Mouse (Mus musculus) MN1 (cell line): ENCODE results near the gene Anxa5.

Experiments
- DNase-seq: peaks from one replicate; pipeline ENCODE4 v3.0.0-alpha.2; 2016; ENCODE audit warnings: low spot score

The Anxa5 gene

DNA sequence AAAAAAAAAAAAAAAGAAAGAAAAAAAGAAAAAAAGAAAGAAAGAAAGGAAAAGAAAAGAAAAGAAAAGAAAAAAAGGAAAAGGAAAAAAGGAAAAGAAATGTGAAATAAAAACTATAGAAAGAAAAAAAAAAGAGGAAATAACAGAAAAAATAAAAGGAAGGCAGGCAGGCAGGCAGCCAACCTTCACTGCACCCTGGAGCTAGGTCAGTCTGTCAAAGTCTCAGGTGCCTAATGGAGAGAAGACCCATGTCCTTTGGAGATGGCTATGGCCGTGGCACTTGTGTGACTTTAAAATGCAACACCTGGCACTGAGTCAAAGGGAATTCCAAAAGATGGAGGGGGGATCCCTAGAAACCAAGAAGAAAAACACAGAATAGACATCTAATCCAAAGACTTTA lies 12.7 kb upstream of the Anxa5 start:
- no peak for DNase-seq

DNA sequence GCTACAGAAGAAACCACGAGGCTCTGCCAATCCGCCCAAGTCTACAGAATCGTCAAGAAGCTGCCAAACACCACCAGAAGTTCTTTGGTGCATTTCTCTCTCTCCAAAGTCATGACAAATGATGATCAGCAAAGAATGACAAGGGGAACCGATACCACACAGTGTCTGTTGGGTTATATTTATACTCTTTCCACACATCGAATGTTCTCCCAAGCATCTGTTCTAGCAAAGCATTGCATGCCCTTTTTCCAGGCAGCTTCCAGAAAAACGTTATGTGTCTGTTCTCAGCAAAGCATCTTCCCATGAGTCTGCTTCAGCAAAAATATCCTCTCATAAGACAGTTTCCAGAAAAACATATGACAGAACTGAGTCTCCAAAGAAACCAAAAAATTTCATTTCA lies 11.2 kb upstream of the Anxa5 start:
- DNase-seq, result no peak

GRCm38 (mm10) chr3:36486176-36486575 lies 10.5 kb upstream of the Anxa5 start:
- DNase-seq, result no peak

DNA sequence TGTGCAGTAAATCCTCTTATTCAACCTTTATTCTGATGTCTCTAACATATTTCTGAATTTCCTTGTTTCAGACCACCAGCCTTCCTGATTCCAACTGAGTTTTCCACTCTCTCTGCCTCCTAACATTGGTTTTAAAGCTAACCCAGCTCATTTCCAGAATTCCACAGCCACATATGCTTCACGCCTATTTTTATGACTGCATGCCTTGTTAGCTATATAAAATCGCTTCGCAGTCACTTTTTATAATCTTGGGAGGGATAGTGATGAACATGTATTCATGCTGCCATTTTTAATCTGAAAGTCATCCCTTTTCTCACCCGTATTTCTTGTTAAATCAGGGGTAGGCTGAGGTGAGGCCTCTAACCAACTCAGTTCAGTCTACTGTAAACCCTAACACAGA lies 8.6 kb upstream of the Anxa5 start:
- DNase-seq, result no peak

GRCm38 (mm10) chr3:36482940-36483339 lies 7.2 kb upstream of the Anxa5 start:
- DNase-seq, result no peak

- DNase-seq, result peak; percentile 74
Measured at GRCm38 (mm10) chr3:36481776-36482193, 6.1 kb upstream of the Anxa5 start.

GRCm38 (mm10) chr3:36480486-36480885 lies 4.8 kb upstream of the Anxa5 start:
- DNase-seq, result no peak

GRCm38 (mm10) chr3:36478776-36479175 lies 3.1 kb upstream of the Anxa5 start:
- no peak for DNase-seq

GRCm38 (mm10) chr3:36476261-36477155 lies 814 bp upstream of the Anxa5 start:
- no peak for DNase-seq

DNA sequence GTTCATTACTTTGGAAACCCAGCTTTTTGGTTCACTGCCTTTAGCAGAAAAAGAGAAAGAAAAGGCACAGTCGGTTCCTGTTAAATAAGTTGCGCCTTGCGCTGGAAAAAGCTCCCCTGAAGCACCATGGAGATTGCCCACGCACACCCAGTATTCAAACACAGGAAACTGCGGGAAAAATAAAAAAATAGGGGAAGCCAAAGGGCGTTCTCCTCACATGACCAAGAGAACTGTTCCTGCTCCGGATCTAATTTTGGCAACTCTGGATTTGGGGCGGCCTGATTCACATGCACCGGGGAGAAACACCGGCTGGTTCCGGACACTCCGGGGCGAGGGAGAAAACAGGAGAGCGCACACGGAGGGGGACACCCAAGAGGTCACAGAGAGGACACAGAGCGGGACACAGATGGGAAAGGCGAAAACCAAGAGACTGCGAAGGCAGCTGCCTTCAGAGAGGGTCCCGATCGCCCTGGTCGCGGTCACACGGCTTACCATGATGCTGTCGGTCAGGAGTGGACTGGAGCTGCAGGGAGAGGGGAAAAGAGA lies 683 bp downstream of the Anxa5 start:
- peak; percentile 41 for DNase-seq

DNA sequence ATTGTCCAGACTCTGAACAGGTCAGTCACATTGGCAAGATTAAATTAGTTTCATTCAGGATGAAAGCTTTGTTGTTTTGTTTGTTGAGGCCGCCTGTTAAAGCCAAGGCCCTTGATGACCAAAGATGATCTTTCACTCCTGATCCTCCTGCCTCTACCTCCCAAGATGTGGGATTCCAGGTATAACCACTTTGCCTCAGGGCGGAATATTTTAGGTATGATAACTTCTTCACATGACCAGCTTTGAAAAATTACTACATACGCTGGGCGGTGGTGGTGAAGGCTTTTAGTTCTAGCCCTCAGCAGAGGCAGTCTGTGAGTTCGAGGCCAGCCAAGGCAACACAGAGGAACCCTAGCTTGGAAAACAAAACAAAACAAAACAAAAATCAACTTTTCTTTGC lies 1.3 kb downstream of the Anxa5 start:
- DNase-seq, result no peak

DNA sequence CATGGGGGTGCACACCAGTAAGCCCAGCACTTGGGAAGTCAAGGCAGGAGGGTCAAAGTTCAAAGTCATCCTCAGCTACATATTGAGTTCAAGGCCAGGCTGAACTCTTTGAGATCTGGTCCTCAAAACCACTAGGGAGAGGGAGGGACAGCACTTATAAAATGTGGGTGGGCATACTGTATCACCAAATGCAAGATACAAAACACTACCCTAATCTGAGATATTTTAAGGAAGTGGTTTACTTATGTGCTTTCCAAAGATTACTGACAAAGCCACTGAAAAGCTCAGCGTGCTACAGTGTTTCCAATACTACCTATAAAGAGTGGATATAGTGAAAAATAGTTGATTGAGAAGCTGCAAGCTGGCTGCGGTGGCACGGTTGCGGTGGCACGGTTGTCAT lies 2.5 kb downstream of the Anxa5 start:
- DNase-seq, result no peak

DNA sequence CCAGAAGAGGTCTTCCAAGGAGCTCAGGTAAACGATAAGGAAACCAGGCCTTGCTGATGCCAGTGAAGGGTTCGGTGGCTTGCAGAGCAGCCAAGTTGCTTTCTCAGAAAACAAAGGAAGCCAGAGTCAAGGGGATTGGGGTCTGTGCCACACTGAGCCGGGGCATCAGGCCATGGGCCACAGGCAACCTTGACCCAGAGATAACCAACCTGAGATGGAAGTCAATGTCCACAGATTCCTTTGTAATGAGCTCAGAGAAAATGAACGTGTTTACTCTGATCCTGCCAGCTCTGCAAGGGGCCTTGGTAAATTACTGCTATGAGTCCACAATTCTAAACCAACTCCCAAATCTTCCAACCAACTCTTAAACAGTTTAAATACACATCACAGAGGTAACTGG lies 3.8 kb downstream of the Anxa5 start:
- no peak for DNase-seq

- peak; percentile 22 for DNase-seq
Measured at GRCm38 (mm10) chr3:36468871-36469270, 6.8 kb downstream of the Anxa5 start.

DNA sequence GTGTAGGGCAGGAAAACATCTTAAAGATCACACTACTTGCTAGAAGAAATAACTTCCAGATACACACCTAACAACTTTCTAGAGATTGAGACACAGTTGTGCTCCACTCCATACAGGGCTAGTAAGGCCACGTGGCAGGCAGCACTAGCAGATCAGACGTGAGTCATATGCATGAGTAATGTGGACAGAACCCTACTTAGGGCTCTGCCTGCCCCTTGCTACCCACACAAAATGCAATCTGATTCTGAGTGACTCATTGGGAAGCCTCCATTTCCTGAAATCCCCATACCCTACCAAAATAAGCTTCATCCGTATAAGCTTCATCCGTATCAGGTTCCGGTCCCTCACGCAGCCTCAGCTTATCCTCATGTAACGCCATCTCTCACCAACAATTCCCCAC lies 8.1 kb downstream of the Anxa5 start:
- peak; percentile 78 for DNase-seq

- DNase-seq, result no peak
Measured at GRCm38 (mm10) chr3:36465538-36465937, 10.2 kb downstream of the Anxa5 start.

DNA sequence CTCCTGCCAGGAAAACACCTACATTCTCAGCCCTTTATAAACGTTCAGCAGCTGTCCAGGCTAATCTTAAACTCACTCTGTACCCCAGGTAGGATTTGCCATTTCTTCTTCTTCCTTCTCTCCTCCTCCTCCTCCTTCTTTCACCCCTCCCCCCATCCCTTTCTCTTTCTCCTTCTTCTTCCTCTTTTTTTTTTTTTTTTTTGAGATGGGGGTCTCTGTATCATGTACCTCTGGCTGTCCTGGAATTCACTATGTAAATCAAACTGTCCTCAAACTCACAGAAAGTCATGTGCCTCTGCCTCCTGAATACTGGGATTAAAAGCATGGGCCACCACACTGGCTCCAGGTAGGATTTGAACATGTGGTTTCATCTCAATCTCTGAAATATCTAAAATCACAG lies 13.3 kb downstream of the Anxa5 start:
- no peak for DNase-seq

DNA sequence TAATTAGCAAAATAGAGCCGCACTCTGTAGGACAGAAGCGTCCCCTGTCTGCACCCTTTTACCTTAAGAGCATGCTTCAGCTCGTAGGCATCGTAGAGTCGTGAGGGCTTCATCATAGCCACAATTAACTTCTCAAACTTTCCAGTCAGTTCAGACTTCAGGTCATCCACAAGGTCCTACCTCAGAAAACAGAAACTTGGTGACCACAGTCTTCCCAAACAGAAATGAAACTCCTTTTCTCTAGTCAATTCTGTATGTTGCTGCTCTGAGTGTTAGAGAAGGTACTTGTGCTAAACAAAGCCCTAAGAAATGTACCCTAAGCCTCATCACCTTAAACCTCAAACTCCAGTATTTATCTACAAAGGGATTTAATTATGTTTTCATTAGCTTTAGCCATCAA lies 13.9 kb downstream of the Anxa5 start:
- no peak for DNase-seq

GRCm38 (mm10) chr3:36460717-36461116 lies 15.0 kb downstream of the Anxa5 start:
- no peak for DNase-seq

- no peak for DNase-seq
Measured at GRCm38 (mm10) chr3:36455566-36455965, 20.1 kb downstream of the Anxa5 start.

DNA sequence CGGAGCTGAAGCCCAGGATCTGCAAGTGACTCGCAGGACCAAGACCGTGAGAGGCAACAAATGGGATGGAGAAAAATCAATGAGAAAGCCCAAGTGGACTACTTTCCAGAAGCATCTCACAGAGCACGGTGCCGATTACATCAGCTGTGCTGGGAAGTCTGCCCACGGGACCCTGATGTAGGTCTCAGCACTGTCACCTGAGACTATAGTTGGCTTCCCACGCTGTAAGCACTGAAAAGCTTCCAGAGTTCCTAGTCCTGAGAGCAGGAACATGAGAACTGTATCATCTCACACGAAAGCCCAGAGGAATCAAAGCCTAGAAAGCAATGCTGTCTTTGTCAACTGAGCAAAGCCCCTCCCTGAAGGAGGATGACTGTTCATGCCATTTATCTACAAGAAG lies 20.6 kb downstream of the Anxa5 start:
- DNase-seq, result no peak

- peak; percentile 42 for DNase-seq
Measured at GRCm38 (mm10) chr3:36452502-36452901, 23.2 kb downstream of the Anxa5 start.

DNA sequence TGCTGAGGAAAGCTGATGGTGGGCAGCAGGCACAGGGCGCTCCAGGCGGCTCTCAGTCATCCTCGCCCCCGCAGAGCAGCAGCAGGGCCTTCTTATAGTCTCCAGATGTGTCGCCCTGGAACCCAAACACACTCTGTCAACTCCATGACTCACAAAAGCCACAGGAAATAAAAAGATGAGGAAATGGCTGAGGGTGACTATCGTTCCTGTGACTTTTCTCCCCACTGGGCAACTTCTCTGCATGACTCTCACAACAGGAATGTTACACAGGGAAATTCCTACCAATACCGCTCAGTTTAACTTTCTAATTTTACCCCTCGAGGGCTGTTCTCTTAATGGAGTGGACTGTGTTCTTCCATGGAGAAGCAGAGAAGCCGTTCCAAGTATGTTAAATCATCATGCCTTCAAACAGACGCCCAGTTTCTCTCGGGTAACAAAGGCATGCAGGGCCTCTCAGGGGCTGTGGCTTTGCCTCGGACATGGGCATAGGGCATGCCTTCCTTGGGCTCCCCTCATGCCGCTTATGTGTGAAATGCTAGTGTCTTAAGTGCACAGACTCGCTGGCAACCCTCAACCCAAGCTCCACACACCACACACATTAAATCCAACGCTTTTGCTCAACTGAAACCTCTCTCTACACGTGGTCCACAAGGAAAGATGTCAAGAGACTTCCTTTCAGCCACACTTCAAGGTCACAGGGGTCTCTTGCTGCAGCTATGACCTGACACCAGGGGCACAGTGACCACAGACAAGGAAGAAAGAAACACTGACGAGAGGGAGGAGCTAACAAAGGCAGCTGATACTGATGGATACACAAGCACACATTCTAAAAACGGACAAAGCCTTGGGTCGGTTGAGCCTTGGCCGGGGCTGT lies 26.2 kb downstream of the Anxa5 start:
- DNase-seq, result peak; percentile 22
